Mouse (Mus musculus) olfactory bulb, adult 2 months (tissue): ENCODE data around the gene Bace2.

ENCODE experiments used
- CTCF ChIP-seq: fragments of 200-500 bp; IDR thresholded peaks from 2 replicates; pipeline ENCODE4 v1.5.1; 2012; ENCODE audit warnings: low read depth, mild to moderate bottlenecking, low read length, moderate library complexity; ENCODE audit not compliant: insufficient read depth
- POLR2A ChIP-seq: fragments of 200-500 bp; IDR thresholded peaks from 2 replicates; pipeline ENCODE4 v1.6.1; 2012; ENCODE audit warnings: mild to moderate bottlenecking, low read depth, low read length, moderate library complexity; ENCODE audit not compliant: insufficient read depth

GRCm38 (mm10) chr16:97474671-97475070 lies 118.1 kb downstream of the Bace2 start:
- TF ChIP-seq CTCF, result no peak
- no peak for TF ChIP-seq POLR2A
